Comparison of ENCODE assay signal across 9 mouse cellular contexts in genomic region chr1:23792737-23793533, GRCm38 (mm10). TPM values are rescaled to one million over a fixed set of nuclear protein-coding genes. Genes with fewer than 3 reads are reported as not detected.
DNase-seq lines count a peak whose midpoint lies in the region; ATAC-seq and TF ChIP-seq lines count a peak whose summit lies in the region.
"Had no signal": no experiment of that assay in that cellular context is flagged by ENCODE, and none has a peak within 500 bp of the region (broad histone marks: within the 10 kb centered on the region; RNA-seq: fewer than 3 reads in every experiment).

No protein-coding gene starts in this region.

- 49% methylated on average over 11 of the region's 11 CpGs for WGBS in embryonic facial prominence, embryonic 11.5 days
- 42% methylated on average over 11 of the region's 11 CpGs for WGBS in heart, embryonic 14.5 days
- 46% methylated on average over 11 of the region's 11 CpGs for whole genome bisulfite sequencing in lung, embryonic 14.5 days

- H3K4me3 ChIP-seq in embryonic facial prominence, embryonic 11.5 days (ENCODE audit: low read depth, low read length): no peak overlapping the region
- H3K4me3 ChIP-seq in heart, embryonic 14.5 days (ENCODE audit: control insufficient read depth in 1 of 2, insufficient read depth in 1 of 2, low read depth in 1 of 2, low read length in 2 of 2): no peak overlapping the region
- no peak overlapping the region for H3K4me3 ChIP-seq in lung, embryonic 14.5 days (ENCODE audit: low read depth, low read length)
- H3K4me3 ChIP-seq: heart, embryonic 13.5 days had no signal

- H3K4me2 ChIP-seq in embryonic facial prominence, embryonic 11.5 days (ENCODE audit: low read depth, low read length): no peak overlapping the region
- H3K4me2 ChIP-seq in heart, embryonic 14.5 days (ENCODE audit: low read length): no peak overlapping the region
- H3K4me2 ChIP-seq in lung, embryonic 14.5 days: no peak overlapping the region
- H3K4me2 ChIP-seq: heart, embryonic 13.5 days had no signal

- no peaks in the 10 kb centered on the region for H3K4me1 ChIP-seq in embryonic facial prominence, embryonic 11.5 days (ENCODE audit: control insufficient read depth, insufficient read depth, low read length)
- H3K4me1 ChIP-seq in heart, embryonic 14.5 days (ENCODE audit: control insufficient read depth in 2 of 2, insufficient read depth in 2 of 2, low read length in 2 of 2): no peaks in the 10 kb centered on the region
- no peaks in the 10 kb centered on the region for H3K4me1 ChIP-seq in lung, embryonic 14.5 days (ENCODE audit: insufficient read depth)
- H3K4me1 ChIP-seq: heart, embryonic 13.5 days had no signal

- no peaks in the 10 kb centered on the region for H3K9me3 ChIP-seq in embryonic facial prominence, embryonic 11.5 days (replicated peaks; ENCODE audit: control insufficient read depth, low read length)
- H3K9me3 ChIP-seq in heart, embryonic 14.5 days (ENCODE audit: control insufficient read depth, low read length): no peaks in the 10 kb centered on the region
- no peaks in the 10 kb centered on the region for H3K9me3 ChIP-seq in lung, embryonic 14.5 days (ENCODE audit: low read depth, low read length)
- H3K9me3 ChIP-seq: heart, embryonic 13.5 days had no signal

- H3K27me3 ChIP-seq in embryonic facial prominence, embryonic 11.5 days (ENCODE audit: control insufficient read depth, insufficient read depth, low read length): no peaks in the 10 kb centered on the region
- H3K27me3 ChIP-seq in heart, embryonic 14.5 days (ENCODE audit: control insufficient read depth, insufficient read depth, low read length): no peaks in the 10 kb centered on the region
- H3K27me3 ChIP-seq in lung, embryonic 14.5 days (ENCODE audit: insufficient read depth, low read length): no peaks in the 10 kb centered on the region

- DNase-seq in CD8-positive naive resting alpha-beta T cell, adult 2 months (ENCODE audit: low read depth in 2 of 2, low spot score in 2 of 2): peak; percentile 11 to 30
- peak; percentile 79 to 82 for DNase-seq in adrenal gland, postnatal 36 days
- DNase-seq in embryonic facial prominence, embryonic 11.5 days (ENCODE audit: low spot score): peak; percentile 83
- peak; percentile 67 to 88 for DNase-seq in kidney, postnatal 36 days
- DNase-seq in lung, embryonic 14.5 days: peak; percentile 89
- DNase-seq in ovary, adult 18-20 months (ENCODE audit: low spot score): peak; percentile 5
- peak; percentile 66 for DNase-seq in testis, postnatal 14 days (ENCODE audit: low spot score)

- H3K9ac ChIP-seq in embryonic facial prominence, embryonic 11.5 days (replicated peaks; ENCODE audit: low read length): no peak overlapping the region
- no peak overlapping the region for H3K9ac ChIP-seq in heart, embryonic 14.5 days (ENCODE audit: low read length)
- H3K9ac ChIP-seq in lung, embryonic 14.5 days: no peak overlapping the region
- H3K9ac ChIP-seq: heart, embryonic 13.5 days had no signal

- TF ChIP-seq CTCF in lung, embryonic 14.5 days (IDR thresholded peaks at IDR 0.05; ENCODE audit: low read depth): peak; percentile 90

- no peak overlapping the region for H3K27ac ChIP-seq in embryonic facial prominence, embryonic 11.5 days (replicated peaks; ENCODE audit: low read depth, low read length)
- H3K27ac ChIP-seq in heart, embryonic 14.5 days (replicated peaks in 1 of 2; ENCODE audit: control insufficient read depth in 1 of 2, insufficient read depth in 1 of 2, low read depth in 2 of 2, low read length in 2 of 2): no peak overlapping the region
- no peak overlapping the region for H3K27ac ChIP-seq in lung, embryonic 14.5 days (ENCODE audit: low read depth)
- H3K27ac ChIP-seq: heart, embryonic 13.5 days had no signal

- no peaks in the 10 kb centered on the region for H3K36me3 ChIP-seq in embryonic facial prominence, embryonic 11.5 days (replicated peaks; ENCODE audit: control insufficient read depth, insufficient read depth, low read depth, low read length)
- H3K36me3 ChIP-seq in heart, embryonic 14.5 days (ENCODE audit: control insufficient read depth, insufficient read depth, low read length): no peaks in the 10 kb centered on the region
- H3K36me3 ChIP-seq in lung, embryonic 14.5 days (ENCODE audit: insufficient read depth): no peaks in the 10 kb centered on the region
- H3K36me3 ChIP-seq: heart, embryonic 13.5 days had no signal

- ATAC-seq in embryonic facial prominence, embryonic 11.5 days (replicated peaks; ENCODE audit: insufficient number of reproducible peaks, low FRiP score, low TSS enrichment, low read depth): peak; percentile 73
- peak; percentile 21; the same call in 1 of the 2 replicates for ATAC-seq in heart, embryonic 14.5 days (ENCODE audit: insufficient number of reproducible peaks, insufficient read depth, low FRiP score, low read depth)
- ATAC-seq in lung, embryonic 14.5 days (ENCODE audit: insufficient read depth): peak; percentile 77

RNA-seq across cellular contexts. Expression of gene B3gat2, which starts 31.4 kb away (rescaled TPM):
- total RNA-seq in adrenal gland, postnatal 36 days (2021): not detected
- 0.81 and 1.0 TPM in 2 replicates for polyA plus RNA-seq in embryonic facial prominence, embryonic 11.5 days (2014; fragmentation: Nextera tagmentation; extraction: Ambion mirVana)
- 0.43 and 0.51 TPM in 2 replicates for polyA plus RNA-seq in heart, embryonic 14.5 days (2014; fragmentation: Nextera tagmentation; extraction: Ambion mirVana)
- polyA plus RNA-seq in lung, embryonic 14.5 days (2014; fragmentation: Nextera tagmentation; extraction: Ambion mirVana): 0.22 and 0.38 TPM in 2 replicates

Comparison
In these comparisons a context has a peak if more than half of its experiments do, and no peak if none do; other contexts are left out.
1. DNase-seq: peak in every context shown above with its lines; median percentile 89 in lung, embryonic 14.5 days; 83 in embryonic facial prominence, embryonic 11.5 days; 80 in adrenal gland, postnatal 36 days; 78 in kidney, postnatal 36 days; 66 in testis, postnatal 14 days; 20 in CD8-positive naive resting alpha-beta T cell, adult 2 months; 5 in ovary, adult 18-20 months.
2. ATAC-seq: peak in every context shown above with its lines; median percentile 77 in lung, embryonic 14.5 days; 73 in embryonic facial prominence, embryonic 11.5 days; 21 in heart, embryonic 14.5 days.